Mouse (Mus musculus): ENCODE measurements around the gene C1qtnf1. TPM values are rescaled to one million over a fixed set of nuclear protein-coding genes. Genes with fewer than 3 reads are reported as not detected.

C1qtnf1 gene
- polyA plus RNA-seq (2012) = not detected in 2 replicates

GRCm38 (mm10) chr11:118427986-118428385 is at the start of gene C1qtnf1:
C1qtnf1 (plus strand) TSS chr11:118428203.

DNA sequence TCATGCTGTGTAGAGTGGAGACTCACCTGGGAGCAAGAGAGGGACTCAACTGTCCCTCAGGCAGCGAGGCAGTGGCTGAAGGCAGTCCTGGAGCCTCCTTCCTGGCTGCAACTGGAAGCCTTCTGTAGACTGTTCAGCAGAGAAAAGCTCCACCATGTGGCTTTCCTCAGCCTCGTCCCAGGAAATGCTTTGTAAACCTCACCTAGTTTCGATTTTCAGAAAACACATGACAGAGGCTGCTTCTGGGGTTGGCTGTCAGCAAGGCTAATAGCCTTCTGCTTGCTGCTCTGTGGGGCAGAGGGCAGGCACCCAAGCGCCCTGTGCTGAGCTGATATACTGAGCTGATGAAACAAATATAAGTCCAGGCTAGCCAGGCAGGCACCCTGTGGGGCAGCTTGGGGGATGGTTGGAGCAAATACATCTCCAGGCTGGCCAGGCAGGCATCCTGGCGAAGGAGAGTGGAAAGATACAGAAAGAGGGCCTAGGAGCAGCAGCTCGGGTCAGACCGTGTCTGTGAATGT is 26.2 kb upstream of the C1qtnf1 start, which contains the start of gene Lgals3bp:
Gene Lgals3bp, minus strand, starts transcription at position 333 of the 521 bp plus-strand sequence.

GRCm38 (mm10) chr11:118418834-118419504 is 9.0 kb upstream of the C1qtnf1 start, which contains the start of gene Cant1:
Cant1 (minus strand) TSS chr11:118419086.

DNA sequence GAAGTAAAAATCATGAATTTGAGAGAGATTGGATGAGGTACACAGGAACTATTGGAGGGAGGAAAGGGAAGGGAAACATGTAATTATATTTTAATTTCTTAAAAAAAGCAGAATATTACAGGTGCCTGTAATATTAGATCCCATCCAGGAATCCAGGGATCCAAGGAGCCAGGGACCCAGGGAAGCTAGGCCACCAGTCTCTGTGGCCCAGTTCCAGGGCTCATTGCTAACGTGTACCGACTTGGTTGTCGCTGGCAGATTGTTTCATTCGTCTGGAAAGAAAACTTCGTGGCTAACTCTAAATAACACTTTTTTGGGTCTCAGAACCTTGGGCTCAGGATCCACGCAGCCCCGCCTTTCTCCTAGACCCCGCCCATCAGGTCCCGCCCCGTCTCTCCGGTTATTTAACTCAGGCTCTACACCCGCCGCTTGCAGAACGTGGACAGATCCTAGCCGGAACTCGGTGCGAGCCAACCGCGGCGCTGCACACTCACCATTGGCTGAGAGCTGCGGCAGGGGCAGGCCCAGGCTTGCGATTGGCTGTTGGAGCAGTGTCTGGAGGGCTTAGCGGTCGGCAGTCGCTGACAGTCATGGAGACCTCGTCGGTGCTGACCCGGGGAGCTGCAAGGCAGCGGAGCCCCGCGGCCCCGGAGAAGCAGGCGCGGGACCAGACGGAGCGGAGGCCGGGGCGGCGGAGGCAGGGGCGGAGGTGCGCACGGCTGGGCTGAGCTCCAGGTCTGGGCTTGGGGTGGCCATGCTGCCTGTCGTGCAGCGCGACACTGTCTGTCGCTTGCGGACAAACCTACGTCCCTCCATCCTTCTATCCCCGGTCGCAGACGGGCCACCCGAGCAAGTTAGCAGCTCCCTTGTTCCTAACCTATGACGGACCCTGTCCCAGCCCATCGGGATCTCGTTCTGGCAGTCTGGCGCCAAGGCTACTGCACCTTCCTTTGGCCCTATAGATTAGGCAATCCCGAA is 48.7 kb downstream of the C1qtnf1 start, which contains the start of gene Engase:
Gene Engase, plus strand, starts transcription at position 434 of the 978 bp plus-strand sequence.

Other genes with a start within 250 kb of the C1qtnf1 start
- 19.1 and 19.7 TPM in 2 replicates for gene Cyth1, start 179.6 kb upstream of the C1qtnf1 start, polyA plus RNA-seq (2012)
- 51.2 and 69.6 TPM in 2 replicates for gene Usp36, start 138.0 kb upstream of the C1qtnf1 start, polyA plus RNA-seq (2012)
- 0.10 and 0.26 TPM in 2 replicates for gene Cep295nl, start 85.7 kb upstream of the C1qtnf1 start, polyA plus RNA-seq (2012)
- 3.4 and 4.6 TPM in 2 replicates for gene Timp2, start 72.5 kb upstream of the C1qtnf1 start, polyA plus RNA-seq (2012)
- 112 TPM in 2 replicates for gene Lgals3bp, start 26.1 kb upstream of the C1qtnf1 start, polyA plus RNA-seq (2012)
- gene Cant1, start 9.1 kb upstream of the C1qtnf1 start, polyA plus RNA-seq (2012) = 57.4 and 63.3 TPM in 2 replicates
- gene Engase, start 48.6 kb downstream of the C1qtnf1 start, polyA plus RNA-seq (2012) = 14.5 and 21.7 TPM in 2 replicates